Mouse (Mus musculus) limb, embryonic 14.5 days (tissue): ENCODE measurements around the gene Aifm3. TPM values are rescaled to one million over a fixed set of nuclear protein-coding genes. Genes with fewer than 3 reads are reported as not detected.
A peak's percentile ranks its signal among the peaks of the same experiment; 100 is the strongest.
"Not testable (repeated sequence)": the region's sequence is repeated elsewhere in the genome, so short reads cannot be mapped to it uniquely, and the experiment has no call there.

Experiments used
- ATAC-seq: fragments of 200-750 bp; cut with Nextera tagmentation; 2 replicates; pipeline ENCODE4 v1.8.0; 2017; ENCODE audit warnings: low read depth, moderate number of reproducible peaks, moderate TSS enrichment; ENCODE audit not compliant: low FRiP score
- DNase-seq: peaks from one replicate; pipeline ENCODE4 v3.0.0-alpha.2; 2015; ENCODE audit warnings: low spot score
- H3K27ac ChIP-seq: fragments of 300-500 bp; sonication (generic); replicated peaks from 2 replicates; pipeline ENCODE4 v1.5.1; 2014; ENCODE audit warnings: low read depth, mild to moderate bottlenecking, low read length, moderate library complexity, mixed read lengths
- H3K27me3 ChIP-seq: fragments of 300-500 bp; sonication (generic); 2 replicates; pipeline ENCODE4 v1.6.1; 2014; ENCODE audit warnings: low read length, mixed read lengths; ENCODE audit not compliant: control insufficient read depth, insufficient read depth
- H3K36me3 ChIP-seq: fragments of 300-500 bp; sonication (generic); 2 replicates; pipeline ENCODE4 v1.6.1; 2014; ENCODE audit warnings: mild to moderate bottlenecking, low read length, moderate library complexity, mixed read lengths; ENCODE audit not compliant: control insufficient read depth, insufficient read depth
- H3K4me1 ChIP-seq: fragments of 300-500 bp; sonication (generic); 2 replicates; pipeline ENCODE4 v1.6.1; 2014; ENCODE audit warnings: antibody characterized with exemption, low read length, mixed read lengths; ENCODE audit not compliant: control insufficient read depth, insufficient read depth
- H3K4me2 ChIP-seq: fragments of 300-500 bp; sonication (generic); replicated peaks from 2 replicates; pipeline ENCODE4 v1.6.1; 2014; ENCODE audit warnings: low read depth, mild to moderate bottlenecking, low read length, moderate library complexity; ENCODE audit not compliant: severe bottlenecking
- H3K4me3 ChIP-seq: fragments of 300-500 bp; sonication (generic); replicated peaks from 2 replicates; pipeline ENCODE4 v1.5.1; 2014; ENCODE audit warnings: low read length
- H3K9ac ChIP-seq: fragments of 300-500 bp; sonication (generic); 2 replicates; pipeline ENCODE4 v1.6.1; 2014; ENCODE audit warnings: mild to moderate bottlenecking, low read depth, low read length, moderate library complexity; ENCODE audit not compliant: severe bottlenecking
- H3K9me3 ChIP-seq: fragments of 300-500 bp; sonication (generic); 2 replicates; pipeline ENCODE4 v1.6.1; 2016; ENCODE audit warnings: low read length; ENCODE audit not compliant: control insufficient read depth
- POLR2A ChIP-seq: fragments of 200-500 bp; IDR thresholded peaks from 2 replicates; pipeline ENCODE4 v1.8.0; 2012; ENCODE audit warnings: inconsistent platforms, mild to moderate bottlenecking, moderate library complexity, borderline replicate concordance; ENCODE audit not compliant: insufficient read depth, insufficient read length; ENCODE audit errors: extremely low read depth
- WGBS: fragments of 180-500 bp; shearing (Covaris S2); extraction: QIAGEN DNeasy Blood & Tissue Kit; methylation state at CpG from one replicate; pipeline ENCODE4 v1.1.7; 2014; 5-methylcytosine and 5-hydroxymethylcytosine counted together
- polyA plus RNA-seq, 2 experiments: library from polyadenylated mRNA; depleted of rRNA in 1 of 2; stranded (reverse) in 1 of 2; unstranded in 1 of 2; fragments of >200 nt; fragmentation: Nextera tagmentation in 1 of 2; extraction: Ambion mirVana in 1 of 2; gene quantifications; 2 replicates each; pipeline versions ENCODE4 v1.2.1 to v1.2.3; 2012 to 2014

Aifm3 gene
- polyA plus RNA-seq, 2 experiments, result 0.55 to 1.3 TPM

- ATAC-seq (no peak), DNase-seq (no peak)
- H3K27me3 ChIP-seq, result no peaks in the 10 kb centered on the region
- TF ChIP-seq POLR2A, result no peak
- WGBS, result 30% methylated on average over 10 of the region's 10 CpGs
- no peak overlapping the region for H3K4me2 ChIP-seq
- no peaks in the 10 kb centered on the region for H3K36me3 ChIP-seq
- H3K4me1 ChIP-seq, result peaks cover 4% of the 10 kb centered on the region; the same call in 1 of the 2 replicates
- no peak overlapping the region for H3K9ac ChIP-seq
- no peak overlapping the region for H3K27ac ChIP-seq
- H3K4me3 ChIP-seq, result no peak overlapping the region
- H3K9me3 ChIP-seq, result no peaks in the 10 kb centered on the region
Observed at GRCm38 (mm10) chr16:17499249-17499883, 10.0 kb downstream of the Aifm3 start.

GRCm38 (mm10) chr16:17502681-17503080, 13.3 kb downstream of the Aifm3 start:
- ATAC-seq (no peak), DNase-seq (no peak)
- 71% methylated on average over 4 of the region's 4 CpGs for WGBS
- Histone ChIP-seq H3K4me2 (no peak overlapping the region), H3K4me1 (no peaks in the 10 kb centered on the region), H3K27me3 (no peaks in the 10 kb centered on the region), H3K27ac (no peak overlapping the region), H3K9ac (no peak overlapping the region), H3K36me3 (no peaks in the 10 kb centered on the region), H3K9me3 (no peaks in the 10 kb centered on the region), H3K4me3 (no peak overlapping the region)
- TF ChIP-seq POLR2A, result no peak

- Histone ChIP-seq H3K36me3 (peaks cover 11% of the 10 kb centered on the region), H3K4me2 (no peak overlapping the region), H3K9me3 (no peaks in the 10 kb centered on the region), H3K27ac (no peak overlapping the region), H3K9ac (no peak overlapping the region), H3K4me3 (no peak overlapping the region), H3K4me1 (peaks cover 10% of the 10 kb centered on the region), H3K27me3 (no peaks in the 10 kb centered on the region)
- no peak for TF ChIP-seq POLR2A
- 74% methylated on average over 5 of the region's 5 CpGs for WGBS
- DNase-seq, result no peak
- ATAC-seq, result no peak
Observed at GRCm38 (mm10) chr16:17507018-17507552, 17.7 kb downstream of the Aifm3 start.

- not testable (repeated sequence) for DNase-seq, H3K9me3 ChIP-seq, H3K27me3 ChIP-seq, ATAC-seq
- WGBS, result 31% methylated on average over 3 of the region's 3 CpGs
- peak overlapping the region; percentile 59 for H3K4me2 ChIP-seq
- H3K4me1 ChIP-seq, result peaks cover 10% of the 10 kb centered on the region
- H3K4me3 ChIP-seq, result peak overlapping the region; percentile 76
- peaks cover 20% of the 10 kb centered on the region for H3K36me3 ChIP-seq
- peak overlapping the region; percentile 90 for H3K27ac ChIP-seq
- peak overlapping the region; percentile 86 for H3K9ac ChIP-seq
Observed at GRCm38 (mm10) chr16:17508031-17508430, 18.6 kb downstream of the Aifm3 start.

GRCm38 (mm10) chr16:17508546-17509239, 19.3 kb downstream of the Aifm3 start, which contains the start of gene Lztr1:
Gene Lztr1 (plus strand): TSS chr16:17508688.
- TF ChIP-seq POLR2A, result peak; percentile 54; the same call in 1 of the 2 replicates

More at GRCm38 (mm10) chr16:17508546-17509239, 19.3 kb downstream of the Aifm3 start, which contains the start of gene Lztr1:
- Histone ChIP-seq H3K4me3 (peak within 1 kb of the TSS; percentile 76), H3K9ac (peak within 1 kb of the TSS; percentile 86), H3K4me2 (peak within 1 kb of the TSS; percentile 59), H3K27ac (peak within 1 kb of the TSS; percentile 90), H3K36me3 (peaks cover 27% of the 10 kb centered on the region), H3K27me3 (no peaks in the 10 kb centered on the region), H3K9me3 (no peaks in the 10 kb centered on the region), H3K4me1 (peaks cover 10% of the 10 kb centered on the region)
- under 1% methylated on average over 47 of the region's 50 CpGs for WGBS
- ATAC-seq (peak; percentile 96), DNase-seq (peak; percentile 93)
